Mouse (Mus musculus) olfactory bulb, adult 2 months (tissue): Measurements from ENCODE around the gene Luc7l. TPM values are rescaled to one million over a fixed set of nuclear protein-coding genes. Genes with fewer than 3 reads are reported as not detected.

Experiments
- H3K27ac ChIP-seq: fragments of 200-500 bp; 2 replicates; pipeline ENCODE4 v1.5.1; 2012; ENCODE audit warnings: low read depth, low read length; ENCODE audit not compliant: insufficient read depth
- H3K4me1 ChIP-seq: fragments of 200-500 bp; 2 replicates; pipeline ENCODE4 v1.6.1; 2012; ENCODE audit warnings: low read length; ENCODE audit not compliant: control insufficient read depth, insufficient read depth
- H3K4me3 ChIP-seq: fragments of 200-500 bp; 2 replicates; pipeline ENCODE4 v1.5.1; 2012; ENCODE audit warnings: mild to moderate bottlenecking, low read depth, low read length, moderate library complexity; ENCODE audit not compliant: insufficient read depth
- CTCF ChIP-seq: fragments of 200-500 bp; IDR thresholded peaks from 2 replicates; pipeline ENCODE4 v1.5.1; 2012; ENCODE audit warnings: low read depth, mild to moderate bottlenecking, low read length, moderate library complexity; ENCODE audit not compliant: insufficient read depth
- POLR2A ChIP-seq: fragments of 200-500 bp; IDR thresholded peaks from 2 replicates; pipeline ENCODE4 v1.6.1; 2012; ENCODE audit warnings: mild to moderate bottlenecking, low read depth, low read length, moderate library complexity; ENCODE audit not compliant: insufficient read depth
- WGBS: fragments of 180-500 bp; shearing (Covaris S2); methylation state at CpG from one replicate; pipeline ENCODE4 v1.1.7; 2018; 5-methylcytosine and 5-hydroxymethylcytosine counted together
- polyA plus RNA-seq: library from polyadenylated mRNA; stranded (reverse); fragments of >200 nt; gene quantifications from 2 replicates; pipeline ENCODE4 v1.2.4, GENCODE M21; 2012; ENCODE audit warnings: low replicate concordance; ENCODE audit not compliant: missing spikeins, insufficient read depth, insufficient read length

Gene Luc7l
- polyA plus RNA-seq, 1 experiment, result not detected

GRCm38 (mm10) chr17:26229776-26230175, 22.9 kb upstream of the Luc7l start:
- WGBS, result 95% methylated on average over 5 of the region's 5 CpGs
- no peak overlapping the region for H3K27ac ChIP-seq
- no peak for TF ChIP-seq POLR2A

GRCm38 (mm10) chr17:26231156-26231555, 21.5 kb upstream of the Luc7l start:
- WGBS, result 89% methylated on average over 5 of the region's 5 CpGs

More at GRCm38 (mm10) chr17:26229776-26230175, 22.9 kb upstream of the Luc7l start:
- H3K4me3 ChIP-seq, result no peak overlapping the region
- no peaks in the 10 kb centered on the region for H3K4me1 ChIP-seq

GRCm38 (mm10) chr17:26232863-26233262, 19.8 kb upstream of the Luc7l start:
- peaks cover 9% of the 10 kb centered on the region for H3K4me1 ChIP-seq
- TF ChIP-seq POLR2A, result no peak
- TF ChIP-seq CTCF, result 0 out of 2 replicates have a peak, but pooled peaks have one; percentile 17
- no peak overlapping the region for H3K27ac ChIP-seq
- WGBS, result 83% methylated on average over 8 of the region's 8 CpGs
- H3K4me3 ChIP-seq, result no peak overlapping the region

More at GRCm38 (mm10) chr17:26231156-26231555, 21.5 kb upstream of the Luc7l start:
- Histone ChIP-seq H3K4me3 (no peak overlapping the region), H3K4me1 (peaks cover 6% of the 10 kb centered on the region), H3K27ac (no peak overlapping the region)
- TF ChIP-seq POLR2A (no peak), CTCF (no peak)

GRCm38 (mm10) chr17:26234386-26234785, 18.3 kb upstream of the Luc7l start:
- WGBS, result 84% methylated on average over 8 of the region's 8 CpGs
- no peak overlapping the region for H3K4me3 ChIP-seq
- TF ChIP-seq CTCF, result no peak
- TF ChIP-seq POLR2A, result no peak
- peaks cover 9% of the 10 kb centered on the region for H3K4me1 ChIP-seq
- H3K27ac ChIP-seq, result peak overlapping the region; percentile 12; the same call in 1 of the 2 replicates

GRCm38 (mm10) chr17:26235077-26235815, 17.4 kb upstream of the Luc7l start:
- no peak overlapping the region for H3K4me3 ChIP-seq
- peaks cover 9% of the 10 kb centered on the region for H3K4me1 ChIP-seq
- WGBS, result 29% methylated on average over 13 of the region's 13 CpGs
- TF ChIP-seq CTCF (no peak), POLR2A (no peak)
- peak overlapping the region; percentile 94 for H3K27ac ChIP-seq

GRCm38 (mm10) chr17:26237667-26238066, 15.0 kb upstream of the Luc7l start:
- WGBS, result 89% methylated on average over 10 of the region's 10 CpGs
- Histone ChIP-seq H3K4me3 (no peak overlapping the region), H3K4me1 (peaks cover 11% of the 10 kb centered on the region), H3K27ac (no peak overlapping the region)
- TF ChIP-seq POLR2A, result no peak
- TF ChIP-seq CTCF, result no peak

- peaks cover 15% of the 10 kb centered on the region for H3K4me1 ChIP-seq
- TF ChIP-seq POLR2A (no peak), CTCF (no peak)
- WGBS, result 39% methylated on average over 2 of the region's 2 CpGs
- no peak overlapping the region for H3K4me3 ChIP-seq
- no peak overlapping the region for H3K27ac ChIP-seq
Measured at GRCm38 (mm10) chr17:26239551-26239950, 13.1 kb upstream of the Luc7l start.

- WGBS, result 80% methylated on average over 6 of the region's 6 CpGs
- TF ChIP-seq CTCF (no peak), POLR2A (no peak)
- no peak overlapping the region for H3K27ac ChIP-seq
- peaks cover 11% of the 10 kb centered on the region for H3K4me1 ChIP-seq
- no peak overlapping the region for H3K4me3 ChIP-seq
Measured at GRCm38 (mm10) chr17:26240120-26240790, 12.4 kb upstream of the Luc7l start.

GRCm38 (mm10) chr17:26240990-26241389, 11.7 kb upstream of the Luc7l start:
- H3K4me1 ChIP-seq, result peaks cover 9% of the 10 kb centered on the region
- H3K4me3 ChIP-seq, result no peak overlapping the region
- 56% methylated on average over 6 of the region's 6 CpGs for WGBS
- TF ChIP-seq POLR2A (no peak), CTCF (no peak)
- no peak overlapping the region for H3K27ac ChIP-seq
